Mouse (Mus musculus) T-helper 2 cell (primary cell): ENCODE measurements around the gene Ect2.

ENCODE experiments used
- in situ Hi-C: fragments of 300-600 bp; cut with MboI, MseI; formaldehyde crosslinking; loops from one replicate; pipeline ENCODE4 v1.15.1; 2025; ENCODE audit warnings: high pct_unique_total_duplicates

Ect2 gene

GRCm38 (mm10) chr3:27153701-27154209 lies at the start of gene Ect2:
Ect2 (minus strand) TSS chr3:27153878.
- in situ Hi-C loops, result loop anchor here (25.0 kb wide), 1 partner anchor 1634 kb away; the partner anchor contains the start of gene Eif5a2

GRCm38 (mm10) chr3:27201728-27202411 lies 48.2 kb upstream of the Ect2 start:
- in situ Hi-C loops, result no loop called here

GRCm38 (mm10) chr3:27199120-27199519 lies 45.4 kb upstream of the Ect2 start:
- in situ Hi-C loops, result loop anchor here (25.0 kb wide), 1 partner anchor 1063 kb away; the partner anchor contains the start of gene Tnik

GRCm38 (mm10) chr3:27197816-27198215 lies 44.1 kb upstream of the Ect2 start:
- in situ Hi-C loops, result loop anchor here (25.0 kb wide), 1 partner anchor 1064 kb away; the partner anchor contains the start of gene Tnik

- in situ Hi-C loops, result loop anchor here (25.0 kb wide), 1 partner anchor 1066 kb away; the partner anchor contains the start of gene Tnik
These were observed 42.9 kb upstream of the Ect2 start for GRCm38 (mm10) chr3:27196529-27196928.

GRCm38 (mm10) chr3:27195573-27196227 lies 42.0 kb upstream of the Ect2 start:
- in situ Hi-C loops, result loop anchor here (25.0 kb wide), 1 partner anchor 1067 kb away; the partner anchor contains the start of gene Tnik

GRCm38 (mm10) chr3:27195153-27195552 lies 41.5 kb upstream of the Ect2 start:
- in situ Hi-C loops, result loop anchor here (25.0 kb wide), 1 partner anchor 1067 kb away; the partner anchor contains the start of gene Tnik

- in situ Hi-C loops, result loop anchor here (25.0 kb wide), 1 partner anchor 1068 kb away; the partner anchor contains the start of gene Tnik
These were observed 40.2 kb upstream of the Ect2 start for GRCm38 (mm10) chr3:27193844-27194317.

GRCm38 (mm10) chr3:27191856-27192255 lies 38.2 kb upstream of the Ect2 start:
- in situ Hi-C loops, result loop anchor here (25.0 kb wide), 1 partner anchor 1070 kb away; the partner anchor contains the start of gene Tnik

GRCm38 (mm10) chr3:27190865-27191264 lies 37.2 kb upstream of the Ect2 start:
- in situ Hi-C loops, result loop anchor here (25.0 kb wide), 1 partner anchor 1071 kb away; the partner anchor contains the start of gene Tnik

GRCm38 (mm10) chr3:27189320-27190261 lies 35.9 kb upstream of the Ect2 start:
- in situ Hi-C loops, result loop anchor here (25.0 kb wide), 1 partner anchor 1073 kb away; the partner anchor contains the start of gene Tnik

GRCm38 (mm10) chr3:27188386-27188785 lies 34.7 kb upstream of the Ect2 start:
- in situ Hi-C loops, result loop anchor here (25.0 kb wide), 1 partner anchor 1074 kb away; the partner anchor contains the start of gene Tnik

GRCm38 (mm10) chr3:27183601-27184175 lies 30.0 kb upstream of the Ect2 start:
- in situ Hi-C loops, result loop anchor here (25.0 kb wide), 1 partner anchor 1079 kb away; the partner anchor contains the start of gene Tnik

- in situ Hi-C loops, result loop anchor here (25.0 kb wide), 1 partner anchor 1079 kb away; the partner anchor contains the start of gene Tnik
These were observed 29.3 kb upstream of the Ect2 start, which contains the start of gene Nceh1 for GRCm38 (mm10) chr3:27182733-27183600. Nceh1 (plus strand) TSS chr3:27182965.

GRCm38 (mm10) chr3:27179711-27180110 lies 26.0 kb upstream of the Ect2 start:
- in situ Hi-C loops, result loop anchor here (25.0 kb wide), 1 partner anchor 1083 kb away; the partner anchor contains the start of gene Tnik

- in situ Hi-C loops, result loop anchor here (25.0 kb wide), 1 partner anchor 1617 kb away; the partner anchor contains the start of gene Eif5a2
These were observed 16.6 kb upstream of the Ect2 start for GRCm38 (mm10) chr3:27170257-27170656.

GRCm38 (mm10) chr3:27165481-27166065 lies 11.9 kb upstream of the Ect2 start:
- in situ Hi-C loops, result loop anchor here (25.0 kb wide), 1 partner anchor 1622 kb away; the partner anchor contains the start of gene Eif5a2

GRCm38 (mm10) chr3:27162410-27162804 lies 8.7 kb upstream of the Ect2 start:
- in situ Hi-C loops, result loop anchor here (25.0 kb wide), 1 partner anchor 1625 kb away; the partner anchor contains the start of gene Eif5a2
